Mouse (Mus musculus): ENCODE data around the gene Ctsz.
A peak's percentile ranks its signal among the peaks of the same experiment; 100 is the strongest.

The Ctsz gene

GRCm38 (mm10) chr2:174439961-174440360 lies 1.1 kb upstream of the Ctsz start:
- no peak for DNase-seq

DNA sequence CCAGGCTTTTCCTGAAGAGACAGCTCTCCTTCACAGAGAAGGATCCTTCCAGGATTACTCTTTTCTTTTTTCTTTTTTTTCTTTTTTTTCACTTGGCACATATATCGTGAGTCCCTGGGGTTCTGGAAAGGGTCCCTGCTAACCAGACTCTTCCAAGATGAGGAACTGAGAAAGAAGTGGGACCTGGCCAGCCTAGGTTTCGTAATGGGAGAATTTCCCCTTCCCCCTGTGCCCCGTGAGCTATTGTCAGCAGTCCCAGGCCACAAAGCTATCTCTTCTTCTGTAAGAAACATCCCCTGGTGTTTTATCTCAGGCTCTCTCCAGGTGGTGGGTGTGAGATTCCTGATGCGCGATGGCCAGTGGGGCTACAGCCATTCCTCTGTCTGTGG lies 605 bp upstream of the Ctsz start:
- DNase-seq: no peak

GRCm38 (mm10) chr2:174438181-174438580 lies 658 bp downstream of the Ctsz start:
- no peak for DNase-seq

GRCm38 (mm10) chr2:174437697-174437982 lies 1.2 kb downstream of the Ctsz start:
- peak; percentile 64 to 68 for DNase-seq

DNA sequence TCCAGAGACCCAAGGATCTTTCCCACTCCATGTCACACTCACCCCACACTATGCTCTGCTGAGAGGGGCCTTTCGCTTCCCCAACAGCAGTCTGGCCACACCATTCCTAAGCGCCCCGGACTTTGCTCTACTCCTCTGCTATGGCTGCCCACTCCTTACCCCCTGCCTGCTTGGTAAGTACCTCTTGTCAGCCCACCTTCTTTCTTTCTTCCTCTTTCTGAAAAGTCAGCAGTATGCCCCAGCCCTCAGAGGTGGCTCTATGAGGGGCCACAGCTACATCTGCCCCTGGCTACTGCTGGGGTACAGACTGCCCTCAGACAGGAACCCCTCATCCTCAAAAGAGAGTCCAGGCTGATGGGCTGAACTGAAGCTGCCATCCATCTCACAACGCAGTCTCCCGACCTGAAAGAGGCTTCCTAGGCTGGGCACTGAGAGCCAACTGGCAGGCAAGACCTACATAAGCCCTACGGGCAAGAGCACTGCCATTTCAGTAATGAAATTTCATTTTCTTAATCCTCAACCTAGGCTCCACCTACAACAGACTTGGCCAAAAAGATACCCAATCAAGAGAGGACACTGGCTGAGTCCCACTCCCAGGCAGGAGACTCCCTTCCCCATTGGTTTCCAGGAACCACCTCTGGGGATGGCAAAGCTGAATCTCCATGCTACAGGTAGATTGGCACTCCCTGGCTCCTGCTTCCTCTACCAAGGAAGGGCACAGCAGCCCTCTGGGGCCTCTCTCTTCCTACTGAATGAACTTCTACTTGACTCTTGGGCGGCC lies 1.7 kb downstream of the Ctsz start:
- DNase-seq: no peak

- peak; percentile 58 to 62 for DNase-seq
Measured at GRCm38 (mm10) chr2:174436076-174436701, 2.6 kb downstream of the Ctsz start.

- no peak for DNase-seq
Measured at GRCm38 (mm10) chr2:174434943-174435342, 3.9 kb downstream of the Ctsz start.

GRCm38 (mm10) chr2:174428996-174429591 lies 9.7 kb downstream of the Ctsz start:
- peak; percentile 4 to 10 for DNase-seq

DNA sequence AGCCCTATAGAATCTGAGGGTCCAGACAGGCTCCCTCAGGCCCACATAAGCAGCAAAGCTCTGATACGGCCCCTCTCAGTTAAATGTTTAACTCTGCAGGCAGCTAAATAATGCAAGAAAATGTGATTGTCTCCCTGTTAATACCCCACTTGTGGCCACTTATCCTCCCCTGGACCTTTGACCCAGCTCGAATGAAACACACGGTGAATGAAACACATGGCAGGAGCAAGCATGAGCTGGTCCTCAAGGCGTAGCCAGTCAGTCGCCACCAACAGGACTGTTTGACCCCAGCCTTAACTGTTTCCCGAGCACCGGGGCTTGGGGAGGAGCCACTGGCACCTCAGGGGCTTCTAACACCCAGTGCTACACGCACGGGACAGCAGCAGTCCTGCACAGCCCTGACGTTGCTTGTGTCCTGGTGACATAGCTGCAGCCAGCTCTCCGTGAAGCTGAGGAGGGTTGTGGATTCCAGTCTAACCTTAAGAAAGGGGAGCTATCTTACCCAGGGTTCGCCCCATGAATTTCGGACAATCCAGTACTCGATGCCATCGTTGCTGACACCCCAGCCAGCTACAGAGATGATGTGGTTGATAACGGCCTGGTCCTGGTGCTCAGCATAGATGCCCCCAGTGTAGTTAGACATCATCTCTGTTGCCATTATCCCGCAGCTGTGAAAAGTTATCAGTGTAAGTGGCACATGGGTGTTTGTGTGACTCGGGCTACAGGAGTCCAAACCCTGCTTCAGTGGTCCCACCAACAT lies 10.6 kb downstream of the Ctsz start:
- peak in 1 of 2 experiments; percentile 3 for DNase-seq

- DNase-seq: peak; percentile 3 to 14
Measured at GRCm38 (mm10) chr2:174426856-174427255, 12.0 kb downstream of the Ctsz start.

DNA sequence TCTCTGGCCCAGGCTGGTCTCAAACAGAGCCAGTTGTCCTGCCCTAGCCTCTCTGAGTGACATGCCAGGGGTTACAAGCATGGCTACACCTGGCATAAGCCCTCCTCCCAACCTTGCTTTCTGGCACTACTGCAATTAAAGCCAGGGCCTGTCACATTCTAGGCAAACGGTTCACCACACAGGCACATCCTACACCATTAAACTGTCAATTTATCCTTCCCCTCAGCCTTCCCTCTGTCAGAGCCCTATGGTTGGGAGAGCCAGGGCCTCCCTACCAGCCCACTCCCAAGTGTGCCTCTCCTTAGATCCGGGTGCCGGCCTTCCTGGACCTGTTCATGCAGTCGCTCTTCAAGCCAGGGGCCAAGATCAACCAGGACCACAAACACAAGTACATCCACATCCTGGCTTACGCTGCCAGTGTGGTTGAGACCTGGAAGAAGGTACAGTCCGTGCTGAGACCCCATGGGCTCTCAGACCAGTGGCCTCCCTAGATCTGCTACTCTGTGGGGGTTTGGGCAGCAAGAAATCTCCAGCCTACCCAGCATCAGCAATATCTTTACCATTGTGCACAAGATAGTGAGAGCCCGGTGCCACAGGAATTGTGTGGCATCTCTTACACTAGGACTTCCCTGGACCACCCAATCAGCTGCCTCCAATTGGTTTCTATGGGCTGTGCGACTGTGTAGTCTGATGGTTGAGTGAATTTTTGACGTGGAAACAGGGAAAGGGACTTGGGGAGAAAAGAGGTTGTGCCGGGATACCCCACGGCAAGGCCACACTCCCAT lies 14.3 kb downstream of the Ctsz start:
- DNase-seq: peak; percentile 3 to 15

GRCm38 (mm10) chr2:174421107-174421506 lies 17.7 kb downstream of the Ctsz start:
- DNase-seq: no peak

- DNase-seq: peak; percentile 95 to 97
Measured at GRCm38 (mm10) chr2:174415731-174416310, 23.0 kb downstream of the Ctsz start, which contains the start of gene Nelfcd. Gene Nelfcd (plus strand): TSS chr2:174415804.

DNA sequence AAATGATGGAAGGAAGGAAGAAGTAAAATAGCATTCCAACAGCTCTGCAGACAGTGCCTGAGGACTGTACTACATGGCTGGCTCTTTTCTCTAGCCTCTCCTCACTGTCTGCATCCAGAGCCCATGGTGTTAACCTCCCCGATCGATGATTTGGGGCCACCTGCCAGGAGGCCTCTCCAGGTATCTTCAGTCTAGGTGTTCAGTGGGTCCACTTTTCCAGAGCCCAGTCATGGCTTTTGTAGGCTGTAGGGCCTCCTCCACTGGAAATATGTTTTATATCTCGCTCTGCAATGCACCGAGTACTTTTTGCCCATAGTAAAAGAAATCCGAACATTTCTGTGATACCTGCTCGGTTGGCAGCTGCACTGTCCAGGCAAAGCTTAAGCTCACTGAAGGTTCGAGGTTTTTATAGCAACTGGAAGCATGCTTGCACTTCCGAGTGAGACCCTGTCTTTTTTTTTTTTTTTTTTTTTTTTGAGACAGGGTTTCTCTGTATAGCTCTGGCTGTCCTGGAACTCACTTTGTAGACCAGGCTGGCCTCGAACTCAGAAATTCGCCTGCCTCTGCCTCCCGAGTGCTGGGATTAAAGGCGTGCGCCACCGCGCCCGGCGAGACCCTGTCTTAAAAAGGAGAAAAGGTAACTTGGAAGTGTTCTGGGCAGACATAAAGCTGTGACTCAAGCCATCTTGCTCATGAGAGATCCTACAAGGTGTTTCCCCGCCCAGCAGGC lies 23.7 kb downstream of the Ctsz start:
- DNase-seq: no peak

GRCm38 (mm10) chr2:174413127-174413526 lies 25.7 kb downstream of the Ctsz start:
- DNase-seq: no peak

GRCm38 (mm10) chr2:174410222-174410621 lies 28.6 kb downstream of the Ctsz start:
- DNase-seq: no peak

- DNase-seq: no peak
Measured at GRCm38 (mm10) chr2:174400396-174400795, 38.4 kb downstream of the Ctsz start.

DNA sequence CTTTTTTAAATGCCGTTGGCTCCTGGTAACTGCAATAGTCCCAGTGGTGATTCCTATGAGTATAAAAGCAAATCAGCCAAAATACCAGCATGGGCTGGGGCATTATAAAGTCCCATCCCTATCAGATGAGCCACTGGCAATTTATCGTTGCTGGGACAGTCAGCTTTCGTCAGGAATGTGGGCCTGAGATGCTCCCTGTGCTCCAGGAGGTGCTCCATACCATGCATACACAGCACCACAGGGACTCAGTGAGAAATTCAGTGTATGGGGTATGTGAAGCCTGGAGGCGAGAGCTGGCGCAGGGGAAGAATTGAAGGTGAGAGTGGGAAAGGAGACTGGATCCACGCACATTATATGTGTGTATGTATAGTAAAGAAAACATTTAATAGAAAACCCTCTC lies 41.0 kb downstream of the Ctsz start:
- no peak for DNase-seq

- no peak for DNase-seq
Measured at GRCm38 (mm10) chr2:174397065-174397464, 41.8 kb downstream of the Ctsz start.

DNA sequence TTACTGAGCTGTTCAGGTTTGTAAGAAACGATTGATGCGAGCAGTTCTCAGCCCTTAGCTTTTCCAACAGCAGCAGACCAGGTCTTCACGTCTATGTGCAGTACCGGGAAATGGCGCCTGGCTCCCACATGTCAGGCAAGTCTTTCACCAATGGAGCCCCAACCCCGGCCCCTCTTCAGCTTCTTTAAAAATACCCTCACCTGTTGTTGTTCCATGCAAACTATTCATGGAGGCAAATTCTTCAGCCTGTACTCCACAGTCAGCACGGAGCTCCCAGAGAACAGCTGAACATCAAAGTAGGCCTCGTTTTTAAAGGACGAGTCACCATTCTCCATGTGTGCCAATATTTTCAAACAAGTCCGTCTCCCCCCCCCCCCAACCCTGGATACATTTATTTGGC lies 42.2 kb downstream of the Ctsz start:
- no peak for DNase-seq

DNA sequence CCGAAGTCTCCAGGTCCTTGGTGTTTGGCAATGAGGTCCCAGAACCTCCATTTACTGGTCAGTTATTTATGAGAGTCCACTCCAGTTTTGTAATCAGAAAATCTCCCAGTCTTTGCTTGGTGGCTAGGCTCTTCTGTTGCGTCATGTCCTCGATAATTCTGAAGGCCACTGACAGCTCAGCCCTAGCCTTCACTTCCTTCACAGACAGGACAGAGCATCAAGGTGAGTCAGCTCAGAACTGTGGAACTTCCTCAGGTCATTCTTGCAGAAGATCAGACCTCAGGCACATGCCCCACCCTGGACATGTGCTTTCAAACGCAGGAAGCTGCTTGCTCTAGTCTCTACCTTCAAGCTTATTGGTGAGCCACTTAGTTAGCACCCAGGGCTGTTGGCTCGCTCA lies 45.5 kb downstream of the Ctsz start:
- no peak for DNase-seq

DNA sequence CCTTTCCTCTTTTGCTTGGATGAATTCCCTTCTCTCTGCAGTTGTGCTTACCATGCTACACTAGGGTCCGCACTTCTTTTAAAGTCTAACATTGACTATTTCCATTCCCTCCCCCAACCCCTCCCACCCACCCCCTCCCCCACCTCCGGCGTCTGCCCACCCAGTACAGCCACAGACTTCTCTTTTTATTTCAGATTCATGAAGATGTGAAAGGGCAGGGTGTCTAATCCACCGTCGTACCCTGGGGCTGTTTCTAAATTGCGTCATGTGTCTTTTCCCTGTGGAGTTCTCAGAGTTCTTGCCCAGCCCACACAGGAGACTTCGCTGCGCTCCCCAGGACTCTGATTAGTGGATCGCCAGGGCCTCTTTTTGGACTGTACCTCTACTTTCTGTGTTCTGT lies 46.3 kb downstream of the Ctsz start:
- DNase-seq: no peak
